Mouse (Mus musculus): ENCODE results near the gene Slc30a4.

Gene Slc30a4

GRCm38 (mm10) chr2:122672841-122673240, 29.6 kb downstream of the Slc30a4 start:
- DNase-seq = no peak

GRCm38 (mm10) chr2:122671714-122672113, 30.7 kb downstream of the Slc30a4 start:
- no peak for DNase-seq

GRCm38 (mm10) chr2:122667856-122668255, 34.6 kb downstream of the Slc30a4 start:
- peak in 1 of 2 experiments; percentile 52 for DNase-seq

- peak; percentile 21 to 47 for DNase-seq
Observed at GRCm38 (mm10) chr2:122665973-122666875, 36.2 kb downstream of the Slc30a4 start.

- no peak for DNase-seq
Observed at GRCm38 (mm10) chr2:122665253-122665972, 37.0 kb downstream of the Slc30a4 start.

GRCm38 (mm10) chr2:122659825-122660224, 42.6 kb downstream of the Slc30a4 start:
- DNase-seq = no peak

- no peak for DNase-seq
Observed at GRCm38 (mm10) chr2:122657707-122658524, 44.5 kb downstream of the Slc30a4 start.

- DNase-seq = no peak
Observed at GRCm38 (mm10) chr2:122656767-122657166, 45.7 kb downstream of the Slc30a4 start.

GRCm38 (mm10) chr2:122656052-122656451, 46.4 kb downstream of the Slc30a4 start:
- DNase-seq = no peak

GRCm38 (mm10) chr2:122652096-122653084, 50.1 kb downstream of the Slc30a4 start:
- DNase-seq = peak; percentile 63 to 71

- DNase-seq = no peak
Observed at GRCm38 (mm10) chr2:122638673-122639072, 63.8 kb downstream of the Slc30a4 start.

GRCm38 (mm10) chr2:122638029-122638428, 64.4 kb downstream of the Slc30a4 start:
- no peak for DNase-seq

GRCm38 (mm10) chr2:122637526-122637997, 64.9 kb downstream of the Slc30a4 start:
- peak; percentile 61 to 83 for DNase-seq

- no peak for DNase-seq
Observed at GRCm38 (mm10) chr2:122636686-122637085, 65.8 kb downstream of the Slc30a4 start, which contains the start of gene AA467197. Gene AA467197 (plus strand): TSS chr2:122636986.
